Mouse (Mus musculus) adrenal gland, postnatal 25 days (tissue): ENCODE results near the gene Mboat1. TPM values are rescaled to one million over a fixed set of nuclear protein-coding genes. Genes with fewer than 3 reads are reported as not detected.

Source experiments
- DNase-seq: peaks from one replicate; pipeline ENCODE4 v3.0.0; 2021; ENCODE audit warnings: mixed read lengths
- total RNA-seq: library from RNA; stranded (reverse); gene quantifications from 2 replicates; pipeline ENCODE4 v1.2.3, GENCODE M21; 2021

The Mboat1 gene
- total RNA-seq, 1 experiment from 2014 or later, result 5.9 TPM

DNA sequence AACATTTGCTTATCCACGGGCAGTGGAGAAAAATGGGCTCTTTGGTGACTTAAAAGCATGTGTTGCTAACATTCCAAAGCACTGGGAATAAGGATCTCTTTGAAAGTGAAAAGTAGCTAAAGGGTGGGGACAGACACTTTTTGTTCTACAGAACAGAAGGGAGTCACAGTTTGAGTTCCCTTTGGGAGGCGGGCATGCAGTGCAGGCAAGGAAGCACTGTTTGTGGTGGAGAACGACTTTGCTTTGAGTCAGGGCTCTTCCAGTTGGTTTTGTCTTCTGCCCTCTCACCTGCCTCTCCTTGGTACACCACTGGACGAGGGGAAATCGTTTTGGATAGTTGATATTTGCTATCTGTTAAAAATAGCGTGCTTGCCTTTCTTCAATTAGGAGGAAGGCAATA lies 49.7 kb downstream of the Mboat1 start:
- DNase-seq, result no peak

DNA sequence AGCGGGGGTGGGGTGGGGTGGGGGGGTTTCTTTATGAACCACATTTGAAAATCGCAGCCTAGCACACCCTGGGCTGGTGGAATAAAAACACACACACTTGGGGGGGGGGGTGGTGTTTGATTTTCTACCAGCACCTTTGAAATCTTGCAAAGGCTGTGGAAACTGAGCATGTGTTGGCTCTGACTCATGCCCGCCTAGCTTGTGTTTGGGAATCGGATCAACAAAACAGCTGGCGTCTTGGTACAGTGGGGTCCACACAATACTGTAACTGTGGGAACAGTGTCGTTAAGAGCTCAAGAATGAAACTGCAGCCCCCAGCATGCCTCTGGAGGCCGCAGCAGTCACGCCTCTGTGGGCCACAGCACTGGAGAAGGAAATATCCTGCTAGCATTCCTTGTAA lies 50.2 kb downstream of the Mboat1 start:
- DNase-seq, result no peak

DNA sequence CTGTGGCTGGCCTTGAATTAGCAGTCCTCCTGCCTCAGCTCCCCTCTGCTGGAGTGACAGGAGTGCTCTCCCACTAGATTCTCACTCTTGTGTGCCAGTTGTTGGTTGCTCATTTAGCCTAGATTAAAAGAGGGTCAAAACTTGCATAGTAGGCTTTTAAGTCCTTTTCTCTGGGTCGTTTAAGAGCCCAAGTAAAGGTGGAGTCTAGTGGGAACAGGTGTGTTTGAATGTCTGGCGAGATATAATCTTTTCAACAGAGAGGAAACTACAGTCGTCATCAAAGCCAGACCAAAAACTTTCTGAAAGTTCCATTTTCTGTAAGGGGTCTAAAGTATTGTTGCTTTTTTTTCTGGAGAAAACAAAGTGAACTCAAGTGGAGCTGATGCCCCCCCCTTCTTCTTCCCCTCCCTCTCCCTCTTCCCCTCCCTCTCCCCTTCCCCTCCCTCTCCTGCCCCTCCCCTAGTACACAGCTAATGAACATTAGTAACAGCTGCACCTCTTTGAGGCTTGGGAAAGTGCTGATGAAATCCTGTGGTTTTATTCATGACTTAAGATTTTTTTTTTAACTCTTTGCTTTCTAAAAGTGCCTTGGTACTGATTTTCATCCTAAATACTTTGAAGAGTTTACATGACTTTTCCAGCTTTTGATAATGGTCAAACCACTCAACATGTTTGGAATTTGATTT lies 55.9 kb downstream of the Mboat1 start:
- DNase-seq, result no peak

GRCm38 (mm10) chr13:30193363-30193762 lies 57.1 kb downstream of the Mboat1 start:
- no peak for DNase-seq

GRCm38 (mm10) chr13:30194834-30195233 lies 58.5 kb downstream of the Mboat1 start:
- no peak for DNase-seq

DNA sequence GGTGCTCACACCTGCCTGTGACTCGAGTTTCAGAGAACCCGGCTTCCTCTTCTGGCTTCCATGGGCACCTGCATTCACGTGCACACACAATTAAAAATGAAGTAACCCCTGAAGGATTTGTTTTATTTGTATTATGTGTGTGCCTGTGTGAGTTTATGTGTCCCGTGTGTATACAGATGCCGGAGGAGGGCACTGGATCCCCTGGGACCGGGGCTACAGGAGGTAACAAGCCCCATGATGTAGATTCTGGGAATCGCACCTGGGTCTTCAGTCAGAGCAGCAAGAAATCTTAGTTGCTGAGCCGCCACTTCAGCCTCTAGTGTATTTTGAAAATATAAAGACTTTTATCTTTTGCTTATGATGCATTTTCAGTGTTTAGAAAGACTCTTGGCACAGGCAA lies 60.4 kb downstream of the Mboat1 start:
- DNase-seq, result no peak

DNA sequence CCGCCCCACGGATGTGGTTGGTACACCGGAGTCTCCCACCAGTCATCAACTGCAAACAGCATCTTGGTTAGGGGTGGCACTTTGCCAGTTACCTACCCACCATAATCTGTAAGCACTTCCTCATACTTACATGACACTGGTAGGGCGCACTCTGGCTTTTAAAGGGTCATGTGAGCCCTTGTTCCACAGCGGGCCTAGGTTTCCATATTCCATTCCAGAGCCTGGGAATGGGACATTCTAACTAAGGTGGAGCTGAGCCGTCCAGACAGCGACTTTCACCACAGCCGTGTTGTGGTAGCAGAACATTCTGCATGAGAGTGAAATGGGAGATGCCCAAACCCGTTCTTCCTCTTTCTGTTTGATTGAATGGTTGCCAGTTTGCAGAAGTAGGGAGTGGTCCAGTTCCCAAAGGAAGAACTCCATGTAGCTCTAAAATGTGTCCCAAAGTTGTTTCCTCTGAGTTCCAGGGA lies 61.8 kb downstream of the Mboat1 start:
- DNase-seq, result no peak

- DNase-seq, result no peak
Measured at GRCm38 (mm10) chr13:30199821-30200220, 63.5 kb downstream of the Mboat1 start.

DNA sequence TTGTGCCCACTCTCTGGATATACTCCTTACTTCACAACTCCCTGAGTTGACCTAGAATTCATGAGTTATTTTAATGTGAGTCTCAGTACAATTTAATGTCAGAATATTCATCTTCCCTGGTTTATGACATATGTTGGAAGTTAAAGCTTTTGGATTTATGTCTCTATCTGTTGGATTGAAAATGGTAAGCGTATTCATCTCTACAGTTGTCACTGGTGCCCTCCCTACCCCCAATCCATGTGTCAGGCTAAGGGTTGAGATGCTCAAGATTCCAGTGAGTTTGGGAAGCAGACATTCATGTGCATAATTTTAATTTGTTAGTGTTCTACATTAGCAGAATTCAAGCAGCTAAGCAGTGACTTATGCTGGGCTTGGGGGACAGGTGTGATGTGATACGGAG lies 64.4 kb downstream of the Mboat1 start:
- DNase-seq, result no peak

GRCm38 (mm10) chr13:30203018-30203417 lies 66.7 kb downstream of the Mboat1 start:
- no peak for DNase-seq

DNA sequence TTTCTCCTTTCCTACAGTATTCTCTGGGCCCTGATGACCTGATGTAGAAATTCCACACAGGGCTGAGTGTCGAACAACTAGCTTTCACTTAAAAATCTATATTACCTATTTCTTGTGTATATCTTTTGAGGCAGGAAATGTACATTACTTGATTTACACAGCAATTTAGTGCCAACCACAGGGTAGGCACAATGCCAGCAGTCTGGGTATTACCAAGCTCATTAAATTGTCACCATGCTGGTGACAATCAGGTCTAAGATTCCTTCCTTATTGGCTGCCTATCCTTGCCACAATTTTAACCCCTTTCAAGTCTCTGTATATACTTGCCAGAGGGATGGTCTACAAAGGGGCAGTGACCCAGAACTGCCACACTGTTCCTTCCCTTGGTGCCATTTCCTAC lies 71.9 kb downstream of the Mboat1 start:
- DNase-seq, result no peak

DNA sequence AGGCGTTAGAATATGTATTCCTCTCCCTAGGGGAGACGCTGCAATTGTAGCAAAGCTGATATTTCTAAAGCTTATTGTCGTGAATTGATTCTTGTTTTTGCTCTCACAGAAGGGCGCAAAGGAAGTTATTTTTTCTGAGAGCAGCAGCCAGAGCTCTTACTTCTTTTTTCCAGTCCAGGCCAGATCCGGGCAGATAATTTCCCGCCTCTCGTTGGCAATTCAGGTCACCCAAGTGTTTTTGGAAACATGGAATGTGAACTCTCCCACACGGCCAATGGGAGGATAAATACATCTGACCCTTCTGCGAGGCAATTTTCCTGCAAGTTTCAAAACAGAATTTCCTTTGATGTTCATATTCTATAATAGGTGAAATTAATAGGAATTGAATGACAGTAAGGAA lies 77.0 kb downstream of the Mboat1 start:
- no peak for DNase-seq

- no peak for DNase-seq
Measured at GRCm38 (mm10) chr13:30217588-30218371, 81.5 kb downstream of the Mboat1 start.

- no peak for DNase-seq
Measured at GRCm38 (mm10) chr13:30219597-30219996, 83.3 kb downstream of the Mboat1 start.

GRCm38 (mm10) chr13:30221316-30221715 lies 85.0 kb downstream of the Mboat1 start:
- DNase-seq, result no peak

DNA sequence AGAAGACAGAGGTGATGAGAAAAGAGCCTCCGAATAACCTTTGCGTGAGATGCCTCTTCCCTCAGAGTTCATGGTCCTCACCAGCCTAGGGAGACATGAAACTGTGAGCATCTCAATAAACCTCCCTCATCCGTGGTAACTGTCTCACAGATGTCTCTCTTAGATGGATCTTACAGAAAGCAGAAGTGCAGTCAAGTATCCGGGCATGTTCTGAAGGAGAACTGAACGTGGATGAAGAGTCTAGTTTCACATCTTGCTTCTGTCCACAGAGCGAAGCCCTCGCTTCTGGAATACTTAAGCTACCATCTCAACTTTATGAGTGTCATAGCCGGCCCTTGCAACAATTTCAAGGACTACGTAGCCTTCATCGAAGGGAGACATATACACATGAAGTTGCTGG lies 87.8 kb downstream of the Mboat1 start:
- no peak for DNase-seq

DNA sequence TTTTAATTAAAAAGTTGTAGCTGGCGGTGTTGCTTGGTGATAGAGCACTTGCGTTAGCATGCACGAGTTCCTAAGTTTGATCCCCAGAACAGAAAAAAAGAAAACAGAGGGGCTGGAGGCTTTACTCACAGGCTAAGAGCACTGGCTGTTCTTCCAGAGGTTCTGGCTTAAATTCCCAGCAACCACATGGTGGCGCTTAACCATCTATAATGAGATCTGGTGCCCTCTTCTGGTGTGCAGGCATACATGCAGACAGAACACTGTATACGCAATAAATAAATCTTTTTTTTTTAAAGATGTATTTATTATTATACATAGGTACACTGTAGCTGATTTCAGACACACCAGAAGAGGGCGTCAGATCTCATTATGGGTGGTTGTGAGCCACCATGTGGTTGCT lies 88.4 kb downstream of the Mboat1 start:
- no peak for DNase-seq

- no peak for DNase-seq
Measured at GRCm38 (mm10) chr13:30228762-30229161, 92.5 kb downstream of the Mboat1 start.

- DNase-seq, result no peak
Measured at GRCm38 (mm10) chr13:30229625-30230139, 93.4 kb downstream of the Mboat1 start.

- no peak for DNase-seq
Measured at GRCm38 (mm10) chr13:30235056-30235750, 98.9 kb downstream of the Mboat1 start.

GRCm38 (mm10) chr13:30239396-30239795 lies 103.1 kb downstream of the Mboat1 start:
- DNase-seq, result no peak

DNA sequence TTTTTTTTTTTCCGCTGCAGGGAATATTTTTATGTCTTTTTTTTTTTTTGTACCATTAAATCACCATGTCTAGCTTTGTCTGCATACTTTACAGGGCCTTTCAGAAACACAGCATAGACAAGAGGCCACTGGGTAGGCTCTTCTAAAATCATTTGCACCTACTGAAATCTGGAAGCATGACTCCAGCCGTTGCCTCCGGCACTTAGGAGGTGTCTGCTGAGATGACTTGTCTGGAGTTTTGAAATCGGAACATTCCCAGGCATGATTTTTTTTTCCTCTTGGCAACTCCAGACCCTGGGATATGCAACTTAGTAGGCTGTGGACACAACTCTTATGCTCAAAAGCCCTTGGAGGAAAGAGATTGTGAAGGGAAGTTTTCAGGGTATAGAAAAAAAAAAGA lies 109.3 kb downstream of the Mboat1 start:
- DNase-seq, result no peak

GRCm38 (mm10) chr13:30250341-30250905 lies 114.1 kb downstream of the Mboat1 start:
- DNase-seq, result no peak
